Mouse (Mus musculus) Patski (cell line): ENCODE measurements around the gene Ldb1. TPM values are rescaled to one million over a fixed set of nuclear protein-coding genes. Genes with fewer than 3 reads are reported as not detected.

Experiments
- ATAC-seq: fragments of 100-300 bp; one replicate; pipeline ENCODE4 v1.8.0; 2021
- CTCF ChIA-PET: fragments of 350-600 bp; sonication (Branson Sonifier 250); formaldehyde crosslinking; loops from one replicate; lab custom pipeline; 2022; ENCODE audit warnings: inconsistent platforms; lab: Charles Lee
- POLR2A ChIA-PET: fragments of 350-600 bp; sonication (Branson Sonifier 250); formaldehyde crosslinking; loops from one replicate; lab custom pipeline; 2022; ENCODE audit warnings: antibody characterized with exemption, inconsistent platforms; lab: Charles Lee
- DNase-seq: peaks from one replicate; pipeline ENCODE4 v3.0.0-alpha.2; 2011; ENCODE audit warnings: low read depth, low spot score
- H3K27me3 ChIP-seq: fragments of 371-371 bp; one replicate; pipeline ENCODE4 v1.5.1; 2021
- CTCF ChIP-seq: fragments of 100-300 bp; IDR thresholded peaks from one replicate; pipeline ENCODE4 v1.5.1; 2021
- in situ Hi-C: fragments of 300-500 bp; cut with MboI; formaldehyde crosslinking; loops from 3 replicates; pipeline ENCODE4 v1.11.1; 2018; ENCODE audit warnings: low pct_unique_long_range_greater_than_20kb, mixed read lengths
- polyA plus RNA-seq: library from polyadenylated mRNA; unstranded; gene quantifications from one replicate; pipeline ENCODE4 v1.2.3, GENCODE M21; 2021

Gene Ldb1
- polyA plus RNA-seq, 1 experiment from 2014 or later: 169 TPM

DNA sequence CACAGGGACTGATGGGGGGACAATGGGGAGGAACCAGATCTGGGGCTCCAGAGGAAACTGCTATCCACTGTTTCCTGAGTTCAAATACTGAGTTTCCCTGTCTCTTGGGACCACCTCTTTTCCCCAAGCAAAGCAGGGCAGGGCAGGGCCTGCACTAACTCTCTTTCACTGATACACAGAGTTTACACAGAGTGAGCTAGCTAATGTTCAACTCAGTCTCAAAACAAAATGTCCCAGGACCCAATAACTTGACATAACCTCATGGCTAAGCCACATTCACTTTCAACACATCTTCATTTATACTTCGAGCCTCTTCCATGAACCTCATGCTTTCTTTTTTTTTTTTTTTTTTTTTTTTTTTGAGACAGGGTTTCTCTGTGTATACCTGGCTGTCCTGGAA lies 15.4 kb downstream of the Ldb1 start:
- ATAC-seq (no peak), DNase-seq (no peak)
- TF ChIP-seq CTCF: no peak
- in situ Hi-C loops: no loop called here
- ChIA-PET CTCF (interaction anchor here (1.5 kb wide), 1 partner anchor 10 kb away, joined by 4 read pairs; no protein-coding TSS in a partner anchor), POLR2A (interaction anchor here (0.5 to 0.7 kb wide), 2 partner anchors 9 to 285 kb away, joined by 7 to 8 read pairs; no protein-coding TSS in a partner anchor)
- H3K27me3 ChIP-seq: no peaks in the 10 kb centered on the region

- in situ Hi-C loops: no loop called here
- no peaks in the 10 kb centered on the region for H3K27me3 ChIP-seq
- no peak for ATAC-seq
- POLR2A ChIA-PET: interaction anchor here (0.5 kb wide), 1 partner anchor 8 kb away, joined by 7 read pairs; no protein-coding TSS in a partner anchor
- CTCF ChIA-PET: interaction anchor here (0.8 to 2.6 kb wide), 3 partner anchors 8 to 14 kb away, joined by 4 to 8 read pairs (median 4); no protein-coding TSS in a partner anchor
- no peak for DNase-seq
- TF ChIP-seq CTCF: no peak
Observed at GRCm38 (mm10) chr19:46028747-46029320, 16.2 kb downstream of the Ldb1 start.

- DNase-seq: no peak
- in situ Hi-C loops: no loop called here
- no peak for TF ChIP-seq CTCF
- ChIA-PET CTCF (interaction anchor here (0.8 to 2.6 kb wide), 3 partner anchors 10 to 12 kb away, joined by 3 to 8 read pairs (median 5); no protein-coding TSS in a partner anchor), POLR2A (interaction anchor here (0.8 to 1.4 kb wide), 2 partner anchors 12 to 21 kb away, joined by 3 to 4 read pairs; no protein-coding TSS in a partner anchor)
- H3K27me3 ChIP-seq: peaks cover 2% of the 10 kb centered on the region
- no peak for ATAC-seq
Observed at GRCm38 (mm10) chr19:46026567-46026966, 18.4 kb downstream of the Ldb1 start.

DNA sequence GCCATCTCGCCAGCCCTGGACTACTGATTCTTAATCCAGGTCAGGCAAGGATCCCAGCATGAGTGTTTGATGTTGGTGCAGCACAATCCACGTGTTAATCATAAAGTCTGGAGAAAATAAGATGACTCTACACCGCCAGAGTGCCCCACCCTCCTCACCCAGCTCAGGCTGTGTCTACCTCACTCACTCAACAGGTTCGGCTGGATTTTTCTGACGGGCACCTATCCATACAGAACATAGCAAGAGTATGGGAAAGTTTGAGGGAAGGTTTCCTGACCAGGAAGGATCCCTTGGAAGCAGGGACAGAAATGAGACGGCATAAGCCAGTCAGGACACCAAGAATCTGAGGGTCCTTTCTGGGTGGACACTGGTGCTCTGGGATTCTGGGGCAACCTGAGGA lies 20.1 kb downstream of the Ldb1 start:
- POLR2A ChIA-PET: no interaction called here
- in situ Hi-C loops: no loop called here
- CTCF ChIA-PET: no interaction called here
- no peak for TF ChIP-seq CTCF
- DNase-seq (no peak), ATAC-seq (no peak)
- peaks cover 4% of the 10 kb centered on the region for H3K27me3 ChIP-seq

GRCm38 (mm10) chr19:46016023-46016422 lies 29.0 kb downstream of the Ldb1 start:
- ChIA-PET CTCF (interaction anchor here (1.3 kb wide), 1 partner anchor 42 kb away, joined by 3 read pairs; no protein-coding TSS in a partner anchor), POLR2A (interaction anchor here (0.7 kb wide), 1 partner anchor 1251 kb away, joined by 3 read pairs; no protein-coding TSS in a partner anchor)
- ATAC-seq: no peak
- no peak for TF ChIP-seq CTCF
- in situ Hi-C loops: loop anchor here (5.0 kb wide), 1 partner anchor 204 kb away; no protein-coding TSS in a partner anchor
- no peaks in the 10 kb centered on the region for H3K27me3 ChIP-seq
- DNase-seq: no peak

GRCm38 (mm10) chr19:46014572-46015178 lies 30.3 kb downstream of the Ldb1 start:
- ATAC-seq (peak; percentile 74), DNase-seq (peak; percentile 49)
- TF ChIP-seq CTCF: peak; percentile 99
- POLR2A ChIA-PET: interaction anchor here (0.6 to 1.1 kb wide), 2 partner anchors 11 to 19 kb away, joined by 3 to 4 read pairs; partner anchors contain the start of gene Hps6
- no peaks in the 10 kb centered on the region for H3K27me3 ChIP-seq
- in situ Hi-C loops: loop anchor here (5.0 kb wide), 1 partner anchor 202 kb away; no protein-coding TSS in a partner anchor
- CTCF ChIA-PET: interaction anchor here (0.6 to 2.5 kb wide), 25 partner anchors 10 to 210 kb away, joined by 3 to 24 read pairs (median 4); partner anchors contain the start of gene Hps6

GRCm38 (mm10) chr19:46005680-46006079 lies 39.3 kb downstream of the Ldb1 start:
- ATAC-seq (no peak), DNase-seq (no peak)
- ChIA-PET POLR2A (interaction anchor here (1.0 to 1.2 kb wide), 2 partner anchors 14 to 21 kb away, joined by 3 read pairs; no protein-coding TSS in a partner anchor), CTCF (interaction anchor here (1.1 to 4.6 kb wide), 3 partner anchors 8 to 31 kb away, joined by 3 to 24 read pairs (median 3); no protein-coding TSS in a partner anchor)
- no peaks in the 10 kb centered on the region for H3K27me3 ChIP-seq
- TF ChIP-seq CTCF: no peak
- in situ Hi-C loops: no loop called here

DNA sequence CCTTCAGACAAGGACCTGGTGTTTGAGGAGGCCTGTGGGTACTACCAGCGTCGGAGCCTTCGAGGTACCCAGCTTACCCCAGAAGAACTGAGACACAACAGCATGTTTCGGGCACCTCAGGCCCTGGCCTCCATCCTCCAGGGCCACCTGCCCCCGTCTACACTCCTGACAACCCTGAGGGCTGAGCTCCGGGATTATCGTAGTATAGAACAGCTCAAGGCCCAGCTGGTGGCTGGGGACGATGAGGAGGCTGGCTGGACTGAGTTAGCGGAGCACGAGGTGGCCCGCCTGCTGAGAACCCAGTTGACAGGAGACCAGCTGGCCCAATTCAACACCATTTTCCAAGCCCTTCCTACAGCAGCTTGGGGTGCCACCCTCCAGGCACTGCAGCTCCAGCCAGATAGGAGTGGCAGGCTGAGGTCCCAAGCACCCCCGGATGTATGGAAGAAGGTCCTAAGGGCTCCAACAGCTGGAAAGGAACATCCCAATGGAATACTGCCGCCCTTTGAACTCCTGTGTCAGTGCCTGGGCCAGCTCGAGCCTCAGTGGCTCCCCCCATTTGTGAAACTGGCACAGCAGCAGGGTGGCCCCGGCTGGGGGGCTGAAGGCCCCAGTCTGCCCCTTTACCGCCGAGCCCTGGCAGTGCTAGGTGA lies 40.1 kb downstream of the Ldb1 start:
- no peak for TF ChIP-seq CTCF
- in situ Hi-C loops: no loop called here
- CTCF ChIA-PET: interaction anchor here (0.7 to 4.6 kb wide), 4 partner anchors 9 to 30 kb away, joined by 3 to 24 read pairs (median 3); no protein-coding TSS in a partner anchor
- no peak for DNase-seq
- no peaks in the 10 kb centered on the region for H3K27me3 ChIP-seq
- POLR2A ChIA-PET: interaction anchor here (0.6 to 1.2 kb wide), 2 partner anchors 19 to 22 kb away, joined by 3 to 4 read pairs; no protein-coding TSS in a partner anchor
- ATAC-seq: no peak

DNA sequence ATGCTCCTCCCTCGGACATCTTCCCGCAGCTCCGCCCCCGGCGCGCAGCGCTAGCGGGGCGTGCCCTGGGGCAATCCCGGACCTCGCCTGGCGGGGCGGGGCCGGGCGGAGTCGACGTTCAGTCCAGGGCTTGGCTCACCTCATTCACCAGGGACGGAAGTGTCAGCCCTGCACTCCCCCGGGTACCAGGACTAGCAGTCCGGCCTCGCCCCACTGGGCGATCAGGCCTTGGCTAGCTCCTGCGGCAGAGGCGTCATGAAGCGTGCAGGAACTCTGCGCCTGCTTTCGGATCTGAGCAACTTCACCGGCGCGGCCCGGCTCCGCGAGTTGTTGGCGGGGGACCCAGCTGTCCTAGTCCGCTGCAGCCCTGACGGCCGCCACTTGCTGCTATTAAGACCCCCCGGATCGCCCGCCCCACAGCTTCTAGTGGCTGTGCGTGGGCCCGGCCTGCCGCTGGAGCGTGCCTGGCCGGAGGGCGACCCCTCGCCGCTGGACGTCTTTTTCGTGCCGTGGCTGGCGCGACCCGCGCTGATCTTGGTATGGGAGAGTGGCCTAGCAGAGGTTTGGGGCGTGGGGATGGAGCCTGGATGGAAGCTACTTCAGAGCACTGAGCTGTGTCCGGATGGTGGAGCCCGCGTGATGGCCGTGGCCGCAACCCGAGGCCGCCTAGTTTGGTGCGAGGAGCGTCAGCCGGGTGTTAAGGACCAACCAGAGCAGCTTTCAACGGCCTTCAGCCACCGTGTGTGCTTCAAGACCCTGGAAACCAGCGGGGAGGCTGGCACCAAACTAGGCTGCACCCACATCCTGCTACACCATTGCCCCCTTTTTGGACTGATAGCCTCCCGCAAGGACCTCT lies 41.4 kb downstream of the Ldb1 start, which contains the start of gene Hps6:
Hps6 (plus strand) TSS at position 138 of the 856 bp plus-strand sequence.
- ChIA-PET POLR2A (interaction anchor here (1.3 kb wide), 2 partner anchors 10 to 35 kb away, joined by 3 to 4 read pairs; no protein-coding TSS in a partner anchor), CTCF (interaction anchor here (1.2 to 4.6 kb wide), 2 partner anchors 9 to 10 kb away, joined by 4 to 24 read pairs; no protein-coding TSS in a partner anchor)
- peak; percentile 27 for DNase-seq
- peak; percentile 80 for ATAC-seq
- TF ChIP-seq CTCF: no peak
- no peaks in the 10 kb centered on the region for H3K27me3 ChIP-seq
- in situ Hi-C loops: no loop called here
